Mouse (Mus musculus): ENCODE measurements around the gene Hdac4.

Gene Hdac4

DNA sequence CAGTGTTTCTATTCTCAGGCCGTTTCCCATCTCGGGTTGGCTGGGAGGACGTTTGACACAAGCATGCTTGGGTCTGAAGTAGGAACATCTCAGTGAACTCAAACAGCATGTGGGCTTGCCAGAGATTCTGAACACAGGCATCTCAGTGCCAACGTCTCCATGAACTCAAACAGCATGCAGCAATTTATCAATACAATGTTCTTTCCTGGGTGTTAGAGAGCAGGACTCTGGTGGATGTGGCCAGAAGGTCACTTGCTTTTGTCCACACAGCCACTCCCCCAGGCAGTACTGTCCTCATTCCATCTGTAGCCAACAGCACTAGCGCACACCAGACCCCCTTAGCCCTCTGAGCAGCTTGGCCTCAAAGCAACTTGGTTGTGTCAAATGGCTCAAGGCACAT is 274.2 kb downstream of the Hdac4 start:
- no peak for DNase-seq (ENCODE audit: low read depth)

DNA sequence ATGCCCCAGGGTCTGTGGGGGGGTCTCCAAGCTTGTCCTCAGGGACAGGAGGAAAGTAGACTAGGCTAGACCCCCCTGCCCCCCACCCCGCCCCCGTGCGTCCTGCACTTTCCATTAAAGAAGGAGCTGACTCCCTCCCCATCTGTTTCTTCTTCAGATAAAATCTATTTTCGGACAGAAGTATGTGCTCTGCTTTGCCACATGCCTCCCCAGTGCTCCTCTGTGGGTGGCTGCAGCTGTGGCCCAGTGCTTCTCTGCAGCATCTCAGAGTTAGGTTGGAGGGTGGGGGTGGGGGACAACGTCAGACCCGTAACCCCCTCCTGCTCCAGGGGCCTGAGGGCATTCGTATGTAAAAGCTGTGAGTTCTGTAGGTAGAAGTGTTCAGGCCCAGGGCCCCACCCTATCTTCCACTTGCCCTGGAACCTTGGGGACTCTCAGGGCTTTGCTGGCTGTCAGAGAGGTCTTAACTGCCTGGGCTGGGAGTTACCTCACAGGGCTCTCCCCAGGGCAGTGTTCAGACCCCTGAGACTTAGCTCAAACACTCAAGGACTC is 275.4 kb downstream of the Hdac4 start:
- DNase-seq (ENCODE audit: low read depth), result no peak

GRCm38 (mm10) chr1:91918257-91918800 is 277.2 kb downstream of the Hdac4 start:
- DNase-seq (ENCODE audit: low read depth), result no peak

DNA sequence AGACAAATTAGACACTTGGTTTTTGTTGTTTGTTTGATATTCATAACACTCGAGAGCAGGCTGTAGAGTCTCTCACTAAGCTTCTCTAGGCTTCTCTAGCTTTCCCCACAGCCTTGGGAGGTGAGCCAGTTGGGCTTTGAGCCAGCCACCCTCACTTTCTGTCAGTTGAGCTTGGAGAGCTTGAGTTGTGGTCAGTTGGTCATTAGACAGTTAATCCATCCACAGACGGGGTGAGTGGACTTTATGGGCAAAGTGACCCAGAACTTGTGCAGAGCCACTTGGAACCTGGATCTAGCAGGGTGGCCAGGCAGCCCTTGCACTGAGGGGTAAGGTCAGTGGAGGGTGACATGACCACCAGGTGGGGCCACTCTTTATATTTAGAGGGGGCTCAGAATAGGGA is 277.9 kb downstream of the Hdac4 start:
- no peak for DNase-seq (ENCODE audit: low read depth)

GRCm38 (mm10) chr1:91915961-91916360 is 279.5 kb downstream of the Hdac4 start:
- DNase-seq (ENCODE audit: low read depth), result no peak

GRCm38 (mm10) chr1:91914648-91915047 is 280.9 kb downstream of the Hdac4 start:
- no peak for DNase-seq (ENCODE audit: low read depth)

GRCm38 (mm10) chr1:91913850-91914249 is 281.6 kb downstream of the Hdac4 start:
- peak; percentile 16 for DNase-seq (ENCODE audit: low read depth)

DNA sequence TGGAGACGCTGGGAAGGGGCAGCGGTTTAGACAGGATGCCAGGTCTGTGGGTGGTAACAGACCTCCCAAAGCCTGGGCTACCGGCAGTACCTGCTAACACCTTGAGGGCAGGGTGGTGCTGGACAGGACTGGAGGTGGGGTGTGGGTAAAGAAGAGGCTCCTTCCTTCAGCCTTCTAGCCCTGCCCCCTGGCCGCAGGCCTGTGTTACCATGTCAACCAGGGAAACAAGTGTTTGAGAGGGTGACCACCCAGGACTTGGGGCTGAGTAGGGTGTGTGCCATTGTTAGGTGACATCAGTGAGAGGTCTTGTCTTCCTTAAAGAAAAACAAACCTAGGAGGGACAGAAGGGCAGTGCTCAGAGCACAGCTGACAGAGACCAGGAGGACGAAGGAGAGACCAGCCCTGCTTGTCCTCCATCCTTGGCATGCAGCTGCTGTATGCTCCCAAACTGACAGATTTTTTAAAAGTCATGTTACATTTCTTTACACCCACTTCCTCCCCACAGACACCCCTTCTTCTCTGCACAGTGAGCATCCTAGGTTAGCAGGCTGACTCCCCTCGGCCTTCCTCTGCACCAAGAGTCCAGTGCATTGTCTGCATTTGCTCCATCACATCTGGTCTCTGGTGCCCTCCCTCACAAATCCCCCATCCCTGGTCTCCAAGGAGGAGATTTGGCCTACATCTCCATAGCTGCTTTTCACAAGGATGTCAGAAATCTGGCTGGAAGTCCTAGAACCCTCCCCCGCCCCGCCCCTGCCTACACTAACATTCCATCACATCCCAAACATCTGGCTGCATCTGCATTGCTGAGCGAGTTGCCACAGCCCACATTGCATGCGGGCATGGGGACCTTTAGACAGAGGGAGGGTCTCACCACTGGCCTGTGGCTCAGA is 283.0 kb downstream of the Hdac4 start:
- no peak for DNase-seq (ENCODE audit: low read depth)

GRCm38 (mm10) chr1:91905268-91905667 is 290.2 kb downstream of the Hdac4 start:
- DNase-seq (ENCODE audit: low read depth), result no peak

GRCm38 (mm10) chr1:91903241-91903981 is 292.1 kb downstream of the Hdac4 start:
- DNase-seq (ENCODE audit: low read depth), result no peak

GRCm38 (mm10) chr1:91897078-91897477 is 298.4 kb downstream of the Hdac4 start:
- no peak for DNase-seq (ENCODE audit: low read depth)

DNA sequence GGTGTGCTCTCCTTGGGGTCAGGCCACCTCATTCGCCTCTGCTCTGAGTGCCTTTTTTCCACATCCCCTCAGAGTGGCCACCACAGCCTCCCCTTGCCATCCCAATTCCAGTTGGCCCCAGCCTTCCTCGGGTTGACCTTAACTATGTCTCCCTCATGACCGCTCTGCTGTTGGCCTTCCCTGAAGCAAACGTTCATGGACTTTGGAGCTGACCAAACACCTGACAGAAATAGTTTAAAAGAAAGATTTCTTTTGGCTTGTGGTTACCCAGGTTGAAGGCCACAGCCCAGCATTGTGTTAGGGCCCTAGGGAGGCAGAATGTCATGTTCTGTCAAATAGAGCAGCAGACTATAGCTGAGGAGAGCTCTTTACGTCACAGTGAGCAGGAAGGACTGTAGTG is 301.2 kb downstream of the Hdac4 start:
- no peak for DNase-seq (ENCODE audit: low read depth)

DNA sequence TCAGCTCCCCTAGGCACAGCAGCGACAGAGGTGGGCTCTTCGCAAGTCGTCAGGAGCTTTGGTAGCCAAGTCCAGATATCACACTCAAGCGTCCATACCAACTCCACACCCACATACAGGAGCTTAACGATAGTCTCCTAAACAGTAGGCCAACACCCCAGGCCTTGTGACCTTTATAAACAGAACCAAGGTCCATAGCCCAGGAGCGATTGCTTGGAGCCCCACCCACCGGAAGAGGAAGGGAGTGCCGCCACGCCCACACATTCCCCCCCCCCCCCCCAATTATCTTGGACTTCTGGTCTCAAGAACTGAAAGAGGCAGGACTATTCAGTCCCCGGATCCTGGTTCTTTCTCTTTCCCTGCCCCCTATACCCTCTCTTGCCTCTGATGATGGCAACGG is 301.9 kb downstream of the Hdac4 start:
- no peak for DNase-seq (ENCODE audit: low read depth)

DNA sequence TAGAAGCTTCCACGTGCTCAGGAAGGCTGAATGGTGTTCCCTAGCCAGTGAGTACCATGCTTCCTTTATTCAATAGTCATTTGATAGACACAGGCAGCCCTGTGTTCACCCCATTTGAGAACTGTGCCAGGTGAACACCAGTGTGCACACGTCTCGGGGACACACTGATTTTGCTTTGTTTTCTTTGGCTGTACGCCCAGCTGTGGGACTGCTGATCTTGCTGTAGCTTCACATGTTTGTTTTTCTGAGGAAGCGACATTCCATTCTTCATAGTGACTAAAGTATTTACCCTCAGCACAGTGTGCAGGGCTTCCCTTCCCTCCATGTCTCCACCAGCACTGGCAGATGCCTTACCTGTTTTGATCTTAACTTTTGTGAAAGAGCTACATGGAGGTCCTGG is 312.4 kb downstream of the Hdac4 start:
- no peak for DNase-seq (ENCODE audit: low read depth)

DNA sequence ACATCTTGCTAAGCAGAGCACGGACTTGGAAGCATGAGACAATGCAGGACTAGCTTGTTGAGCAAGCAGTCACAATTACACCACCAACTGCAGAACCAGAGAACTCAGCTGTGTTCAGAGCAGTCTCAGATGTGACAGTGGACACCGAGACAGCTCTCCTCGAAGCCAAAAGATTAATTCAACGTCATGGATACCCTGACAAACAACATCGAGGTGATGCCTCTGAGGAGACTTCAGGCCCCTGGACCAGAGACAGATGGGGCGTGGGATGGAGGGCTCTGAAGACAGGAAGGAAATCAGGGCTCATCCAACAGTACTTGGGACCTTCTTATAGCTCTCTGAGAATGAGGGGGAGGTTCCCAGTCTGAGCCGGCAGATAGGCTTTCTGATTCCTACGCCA is 314.6 kb downstream of the Hdac4 start:
- no peak for DNase-seq (ENCODE audit: low read depth)

GRCm38 (mm10) chr1:91880156-91880555 is 315.3 kb downstream of the Hdac4 start:
- DNase-seq (ENCODE audit: low read depth), result no peak
